Mouse (Mus musculus) forebrain, embryonic 14.5 days (tissue): ENCODE data around the gene Relb. TPM values are rescaled to one million over a fixed set of nuclear protein-coding genes. Genes with fewer than 3 reads are reported as not detected.

Source experiments
- ATAC-seq: fragments of 200-750 bp; cut with Nextera tagmentation; 2 replicates; pipeline ENCODE4 v1.8.0; 2017; ENCODE audit warnings: mild to moderate bottlenecking, moderate library complexity
- DNase-seq: peaks from one replicate; pipeline ENCODE4 v3.0.0-alpha.2; 2015; ENCODE audit warnings: low spot score
- H3K27ac ChIP-seq: fragments of 300-500 bp; sonication (generic); 2 replicates; pipeline ENCODE4 v1.5.1; 2014; ENCODE audit warnings: low read depth, mild to moderate bottlenecking, control low read depth, low read length, moderate library complexity
- H3K27me3 ChIP-seq: fragments of 300-500 bp; sonication (generic); replicated peaks from 2 replicates; pipeline ENCODE4 v1.6.1; 2014; ENCODE audit warnings: low read length, control low read depth, mixed read lengths; ENCODE audit not compliant: control insufficient read depth, insufficient read depth
- H3K36me3 ChIP-seq: fragments of 300-500 bp; sonication (generic); 2 replicates; pipeline ENCODE4 v1.6.1; 2014; ENCODE audit warnings: low read length, control low read depth; ENCODE audit not compliant: control insufficient read depth, insufficient read depth
- H3K4me1 ChIP-seq: fragments of 300-500 bp; sonication (generic); 2 replicates; pipeline ENCODE4 v1.6.1; 2014; ENCODE audit warnings: antibody characterized with exemption, low read length, control low read depth; ENCODE audit not compliant: control insufficient read depth, insufficient read depth
- H3K4me2 ChIP-seq: fragments of 300-500 bp; sonication (generic); 2 replicates; pipeline ENCODE4 v1.6.1; 2014; ENCODE audit warnings: mild to moderate bottlenecking, control low read depth, low read length
- H3K4me3 ChIP-seq: fragments of 300-500 bp; sonication (generic); 2 replicates; pipeline ENCODE4 v1.5.1; 2014; ENCODE audit warnings: low read depth, low read length, control low read depth
- H3K9ac ChIP-seq: fragments of 300-500 bp; sonication (generic); 2 replicates; pipeline ENCODE4 v1.6.1; 2014; ENCODE audit warnings: mild to moderate bottlenecking, low read length, control low read depth, moderate library complexity
- H3K9me3 ChIP-seq: fragments of 300-500 bp; sonication (generic); replicated peaks from 2 replicates; pipeline ENCODE4 v1.6.1; 2016; ENCODE audit warnings: low read length, control low read depth, mixed read lengths; ENCODE audit not compliant: control insufficient read depth
- WGBS: fragments of 180-500 bp; shearing (Covaris S2); extraction: QIAGEN DNeasy Blood & Tissue Kit; methylation state at CpG from one replicate; pipeline ENCODE4 v1.1.7; 2014; 5-methylcytosine and 5-hydroxymethylcytosine counted together
- polyA plus RNA-seq: library from polyadenylated mRNA; unstranded; fragments of >200 nt; fragmentation: Nextera tagmentation; extraction: Ambion mirVana; gene quantifications from 2 replicates; pipeline ENCODE4 v1.2.1, GENCODE M21; 2014

Gene Relb
- polyA plus RNA-seq, 1 experiment from 2014 or later = 3.0 TPM

- ATAC-seq (peak; percentile 96), DNase-seq (peak; percentile 97)
- Histone ChIP-seq H3K9me3 (no peaks in the 10 kb centered on the region), H3K36me3 (peaks cover 31% of the 10 kb centered on the region), H3K4me2 (peak within 1 kb of the TSS; percentile 79), H3K27me3 (no peaks in the 10 kb centered on the region), H3K9ac (peak within 1 kb of the TSS; percentile 91), H3K4me3 (peak within 1 kb of the TSS; percentile 92), H3K4me1 (peaks cover 11% of the 10 kb centered on the region), H3K27ac (peak within 1 kb of the TSS; percentile 58; the same call in 1 of the 2 replicates)
- 1% methylated on average over 57 of the region's 57 CpGs for WGBS
Observed at GRCm38 (mm10) chr7:19603849-19604605, 25.2 kb downstream of the Relb start, which contains the start of gene Clasrp. Clasrp (minus strand) TSS chr7:19604486.

- Histone ChIP-seq H3K27me3 (no peaks in the 10 kb centered on the region), H3K9ac (peak overlapping the region; percentile 91; the same call in 1 of the 2 replicates), H3K4me1 (peaks cover 11% of the 10 kb centered on the region), H3K4me2 (peak overlapping the region; percentile 79), H3K9me3 (no peaks in the 10 kb centered on the region), H3K4me3 (peak overlapping the region; percentile 92), H3K27ac (no peak overlapping the region), H3K36me3 (peaks cover 40% of the 10 kb centered on the region)
- ATAC-seq (no peak), DNase-seq (no peak)
- WGBS = 84% methylated on average over 12 of the region's 12 CpGs
Observed at GRCm38 (mm10) chr7:19603055-19603454, 26.2 kb downstream of the Relb start.

GRCm38 (mm10) chr7:19600562-19600961, 28.7 kb downstream of the Relb start:
- ATAC-seq (no peak), DNase-seq (no peak)
- Histone ChIP-seq H3K4me2 (no peak overlapping the region), H3K36me3 (peaks cover 58% of the 10 kb centered on the region), H3K27me3 (no peaks in the 10 kb centered on the region), H3K4me1 (peaks cover 11% of the 10 kb centered on the region), H3K9ac (no peak overlapping the region), H3K27ac (no peak overlapping the region), H3K4me3 (no peak overlapping the region), H3K9me3 (no peaks in the 10 kb centered on the region)
- 55% methylated on average over 5 of the region's 5 CpGs for WGBS

GRCm38 (mm10) chr7:19593061-19593730, 36.0 kb downstream of the Relb start:
- no peaks in the 10 kb centered on the region for H3K9me3 ChIP-seq
- no peak overlapping the region for H3K9ac ChIP-seq
- H3K27ac ChIP-seq = no peak overlapping the region
- WGBS = 90% methylated on average over 10 of the region's 10 CpGs
- ATAC-seq (no peak), DNase-seq (no peak)
- H3K4me2 ChIP-seq = no peak overlapping the region
- H3K4me3 ChIP-seq = no peak overlapping the region
- no peaks in the 10 kb centered on the region for H3K27me3 ChIP-seq
- H3K4me1 ChIP-seq = no peaks in the 10 kb centered on the region
- peaks cover 90% of the 10 kb centered on the region for H3K36me3 ChIP-seq

- peak; percentile 88 for DNase-seq
- 54% methylated on average over 3 of the region's 3 CpGs for WGBS
- H3K4me3 ChIP-seq = no peak overlapping the region
- H3K27ac ChIP-seq = no peak overlapping the region
- H3K9me3 ChIP-seq = no peaks in the 10 kb centered on the region
- no peak overlapping the region for H3K9ac ChIP-seq
- peaks cover 98% of the 10 kb centered on the region for H3K36me3 ChIP-seq
- no peak overlapping the region for H3K4me2 ChIP-seq
- peak; percentile 58 for ATAC-seq
- H3K4me1 ChIP-seq = no peaks in the 10 kb centered on the region
- H3K27me3 ChIP-seq = no peaks in the 10 kb centered on the region
Observed at GRCm38 (mm10) chr7:19589917-19590316, 39.3 kb downstream of the Relb start.

- ATAC-seq (0 out of 2 replicates have a peak, but pooled peaks have one; percentile 18), DNase-seq (peak; percentile 53)
- 54% methylated on average over 3 of the region's 3 CpGs for WGBS
- Histone ChIP-seq H3K27ac (no peak overlapping the region), H3K9ac (no peak overlapping the region), H3K4me3 (no peak overlapping the region), H3K27me3 (no peaks in the 10 kb centered on the region), H3K9me3 (no peaks in the 10 kb centered on the region), H3K4me2 (no peak overlapping the region), H3K4me1 (no peaks in the 10 kb centered on the region), H3K36me3 (peaks cover 100% of the 10 kb centered on the region)
Observed at GRCm38 (mm10) chr7:19589207-19589606, 40.0 kb downstream of the Relb start.

GRCm38 (mm10) chr7:19586269-19586668, 43.0 kb downstream of the Relb start:
- Histone ChIP-seq H3K9ac (no peak overlapping the region), H3K4me2 (no peak overlapping the region), H3K4me1 (no peaks in the 10 kb centered on the region), H3K27me3 (no peaks in the 10 kb centered on the region), H3K36me3 (peaks cover 98% of the 10 kb centered on the region), H3K27ac (no peak overlapping the region), H3K9me3 (no peaks in the 10 kb centered on the region), H3K4me3 (no peak overlapping the region)
- WGBS = 82% methylated on average over 44 of the region's 46 CpGs
- no peak for ATAC-seq
- no peak for DNase-seq

- 85% methylated on average over 8 of the region's 8 CpGs for WGBS
- Histone ChIP-seq H3K27ac (no peak overlapping the region), H3K4me2 (no peak overlapping the region), H3K4me3 (no peak overlapping the region), H3K36me3 (peaks cover 62% of the 10 kb centered on the region), H3K9me3 (no peaks in the 10 kb centered on the region), H3K4me1 (no peaks in the 10 kb centered on the region), H3K9ac (no peak overlapping the region), H3K27me3 (peaks cover 32% of the 10 kb centered on the region)
- DNase-seq (no peak), ATAC-seq (no peak)
Observed at GRCm38 (mm10) chr7:19580634-19581033, 48.6 kb downstream of the Relb start.

- DNase-seq = no peak
- H3K36me3 ChIP-seq = peaks cover 53% of the 10 kb centered on the region
- H3K4me1 ChIP-seq = no peaks in the 10 kb centered on the region
- H3K4me2 ChIP-seq = no peak overlapping the region
- no peaks in the 10 kb centered on the region for H3K9me3 ChIP-seq
- H3K27ac ChIP-seq = no peak overlapping the region
- WGBS = 88% methylated on average over 10 of the region's 10 CpGs
- H3K4me3 ChIP-seq = no peak overlapping the region
- H3K9ac ChIP-seq = no peak overlapping the region
- no peak for ATAC-seq
- H3K27me3 ChIP-seq = peaks cover 36% of the 10 kb centered on the region
Observed at GRCm38 (mm10) chr7:19579751-19580150, 49.5 kb downstream of the Relb start.
